Mouse (Mus musculus): ENCODE measurements around the gene Polr2a. TPM values are rescaled to one million over a fixed set of nuclear protein-coding genes. Genes with fewer than 3 reads are reported as not detected.
A peak's percentile ranks its signal among the peaks of the same experiment; 100 is the strongest.

Gene Polr2a
- total and polyA plus RNA-seq, 2 experiments from 2014 or later = 6.6 to 13.4 TPM

GRCm38 (mm10) chr11:69803786-69804651, 45.6 kb upstream of the Polr2a start:
- ATAC-seq (ENCODE audit: insufficient read depth, low read depth) (peak; percentile 75), DNase-seq (ENCODE audit: low spot score) (peak; percentile 63)
- peak; percentile 65 for TF ChIP-seq CTCF (IDR thresholded peaks at IDR 0.05; ENCODE audit: low read depth)
- no peak for TF ChIP-seq EP300 (IDR thresholded peaks at IDR 0.05; ENCODE audit: low read depth)
- peak overlapping the region; percentile 49; the same call in 1 of the 2 replicates for H3K9ac ChIP-seq (replicated peaks; ENCODE audit: low read depth, low read length)
- peak overlapping the region; percentile 57 for H3K4me3 ChIP-seq (ENCODE audit: low read depth, low read length)
- peaks cover 24% of the 10 kb centered on the region for H3K27me3 ChIP-seq (ENCODE audit: control insufficient read depth, insufficient read depth, low read length)
- peak overlapping the region; percentile 84 for H3K4me2 ChIP-seq (ENCODE audit: low read depth, low read length)
- H3K36me3 ChIP-seq (replicated peaks; ENCODE audit: control insufficient read depth, insufficient read depth, low read length) = no peaks in the 10 kb centered on the region
- WGBS = 2% methylated on average over 50 of the region's 60 CpGs
- peaks cover 43% of the 10 kb centered on the region for H3K4me1 ChIP-seq (ENCODE audit: control insufficient read depth, insufficient read depth)
- H3K9me3 ChIP-seq (replicated peaks; ENCODE audit: control insufficient read depth, low read length) = no peaks in the 10 kb centered on the region
- peak overlapping the region; percentile 13; the same call in 1 of the 2 replicates for H3K27ac ChIP-seq (ENCODE audit: low read depth)

- H3K4me3 ChIP-seq (ENCODE audit: low read depth, low read length) = peak overlapping the region; percentile 57
- H3K4me1 ChIP-seq (ENCODE audit: control insufficient read depth, insufficient read depth) = peaks cover 43% of the 10 kb centered on the region
- no peaks in the 10 kb centered on the region for H3K9me3 ChIP-seq (replicated peaks; ENCODE audit: control insufficient read depth, low read length)
- H3K36me3 ChIP-seq (replicated peaks; ENCODE audit: control insufficient read depth, insufficient read depth, low read length) = no peaks in the 10 kb centered on the region
- peaks cover 24% of the 10 kb centered on the region for H3K27me3 ChIP-seq (ENCODE audit: control insufficient read depth, insufficient read depth, low read length)
- 0 out of 2 replicates have a peak overlapping the region, but pooled peaks have one; percentile 13 for H3K27ac ChIP-seq (ENCODE audit: low read depth)
- WGBS = 3% methylated on average over 12 of the region's 12 CpGs
- TF ChIP-seq CTCF (IDR thresholded peaks at IDR 0.05; ENCODE audit: low read depth) (no peak), EP300 (IDR thresholded peaks at IDR 0.05; ENCODE audit: low read depth) (no peak)
- peak overlapping the region; percentile 49; the same call in 1 of the 2 replicates for H3K9ac ChIP-seq (replicated peaks; ENCODE audit: low read depth, low read length)
- ATAC-seq (ENCODE audit: insufficient read depth, low read depth) (peak; percentile 4; the same call in 1 of the 2 replicates), DNase-seq (ENCODE audit: low spot score) (no peak)
- peak overlapping the region; percentile 84 for H3K4me2 ChIP-seq (ENCODE audit: low read depth, low read length)
These were observed 44.9 kb upstream of the Polr2a start for GRCm38 (mm10) chr11:69803328-69803727.

GRCm38 (mm10) chr11:69802648-69803105, 44.2 kb upstream of the Polr2a start:
- H3K4me2 ChIP-seq (ENCODE audit: low read depth, low read length) = peak overlapping the region; percentile 84
- WGBS = under 1% methylated on average over 33 of the region's 33 CpGs
- H3K4me1 ChIP-seq (ENCODE audit: control insufficient read depth, insufficient read depth) = peaks cover 43% of the 10 kb centered on the region
- peak overlapping the region; percentile 49; the same call in 1 of the 2 replicates for H3K9ac ChIP-seq (replicated peaks; ENCODE audit: low read depth, low read length)
- no peak for TF ChIP-seq EP300 (IDR thresholded peaks at IDR 0.05; ENCODE audit: low read depth)
- TF ChIP-seq CTCF (IDR thresholded peaks at IDR 0.05; ENCODE audit: low read depth) = no peak
- H3K27me3 ChIP-seq (ENCODE audit: control insufficient read depth, insufficient read depth, low read length) = peaks cover 29% of the 10 kb centered on the region
- 0 out of 2 replicates have a peak, but pooled peaks have one; percentile 7 for ATAC-seq (ENCODE audit: insufficient read depth, low read depth)
- no peaks in the 10 kb centered on the region for H3K36me3 ChIP-seq (replicated peaks; ENCODE audit: control insufficient read depth, insufficient read depth, low read length)
- H3K9me3 ChIP-seq (replicated peaks; ENCODE audit: control insufficient read depth, low read length) = no peaks in the 10 kb centered on the region
- peak overlapping the region; percentile 57 for H3K4me3 ChIP-seq (ENCODE audit: low read depth, low read length)
- H3K27ac ChIP-seq (ENCODE audit: low read depth) = peak overlapping the region; percentile 18; the same call in 1 of the 2 replicates
- peak; percentile 62 for DNase-seq (ENCODE audit: low spot score)

GRCm38 (mm10) chr11:69801379-69801977, 43.0 kb upstream of the Polr2a start, which contains the start of gene Fgf11:
Fgf11 (minus strand) TSS chr11:69801857.
- Histone ChIP-seq H3K4me2 (ENCODE audit: low read depth, low read length) (peak within 1 kb of the TSS; percentile 84), H3K27ac (ENCODE audit: low read depth) (peak within 1 kb of the TSS; percentile 18; the same call in 1 of the 2 replicates), H3K9me3 (replicated peaks; ENCODE audit: control insufficient read depth, low read length) (no peaks in the 10 kb centered on the region), H3K4me1 (ENCODE audit: control insufficient read depth, insufficient read depth) (peaks cover 43% of the 10 kb centered on the region), H3K27me3 (ENCODE audit: control insufficient read depth, insufficient read depth, low read length) (peaks cover 29% of the 10 kb centered on the region), H3K9ac (replicated peaks; ENCODE audit: low read depth, low read length) (peak within 1 kb of the TSS; percentile 49; the same call in 1 of the 2 replicates), H3K4me3 (ENCODE audit: low read depth, low read length) (peak within 1 kb of the TSS; percentile 57), H3K36me3 (replicated peaks; ENCODE audit: control insufficient read depth, insufficient read depth, low read length) (no peaks in the 10 kb centered on the region)
- ATAC-seq (ENCODE audit: insufficient read depth, low read depth) (no peak), DNase-seq (ENCODE audit: low spot score) (no peak)
- TF ChIP-seq EP300 (IDR thresholded peaks at IDR 0.05; ENCODE audit: low read depth) (no peak), CTCF (IDR thresholded peaks at IDR 0.05; ENCODE audit: low read depth) (no peak)
- WGBS = 2% methylated on average over 33 of the region's 33 CpGs
